Mouse (Mus musculus) heart, embryonic 11.5 days (tissue): ENCODE results near the gene Dhrs3. TPM values are rescaled to one million over a fixed set of nuclear protein-coding genes. Genes with fewer than 3 reads are reported as not detected.

ENCODE experiments used
- ATAC-seq: fragments of 200-750 bp; cut with Nextera tagmentation; replicated peaks from 2 replicates; pipeline ENCODE4 v1.8.0; 2017; ENCODE audit warnings: moderate library complexity; ENCODE audit not compliant: insufficient number of reproducible peaks, low FRiP score, low TSS enrichment
- H3K27ac ChIP-seq: fragments of 300-500 bp; sonication (generic); 2 replicates; pipeline ENCODE4 v1.5.1; 2014; ENCODE audit warnings: mild to moderate bottlenecking, low read depth, low read length
- H3K27me3 ChIP-seq: fragments of 300-500 bp; sonication (generic); 2 replicates; pipeline ENCODE4 v1.6.1; 2014; ENCODE audit warnings: mild to moderate bottlenecking, low read length, mixed read lengths; ENCODE audit not compliant: control insufficient read depth, insufficient read depth
- H3K36me3 ChIP-seq: fragments of 300-500 bp; sonication (generic); 2 replicates; pipeline ENCODE4 v1.6.1; 2014; ENCODE audit warnings: mild to moderate bottlenecking, low read length, moderate library complexity, mixed read lengths; ENCODE audit not compliant: control insufficient read depth, insufficient read depth
- H3K4me1 ChIP-seq: fragments of 300-500 bp; sonication (generic); 2 replicates; pipeline ENCODE4 v1.6.1; 2014; ENCODE audit warnings: low read length; ENCODE audit not compliant: control insufficient read depth, insufficient read depth
- H3K4me2 ChIP-seq: fragments of 300-500 bp; sonication (generic); 2 replicates; pipeline ENCODE4 v1.6.1; 2014; ENCODE audit warnings: mild to moderate bottlenecking, moderate library complexity
- H3K4me3 ChIP-seq: fragments of 300-500 bp; sonication (generic); 2 replicates; pipeline ENCODE4 v1.5.1; 2014; ENCODE audit warnings: low read depth, low read length
- H3K9ac ChIP-seq: fragments of 300-500 bp; sonication (generic); 2 replicates; pipeline ENCODE4 v1.6.1; 2014; ENCODE audit warnings: mild to moderate bottlenecking, low read depth, low read length, moderate library complexity
- H3K9me3 ChIP-seq: fragments of 300-500 bp; sonication (generic); replicated peaks from 2 replicates; pipeline ENCODE4 v1.6.1; 2016; ENCODE audit warnings: low read length; ENCODE audit not compliant: control insufficient read depth
- WGBS: fragments of 180-500 bp; shearing (Covaris S2); extraction: QIAGEN DNeasy Blood & Tissue Kit; methylation state at CpG from one replicate; pipeline ENCODE4 v1.1.7; 2014; ENCODE audit not compliant: insufficient replicate concordance; 5-methylcytosine and 5-hydroxymethylcytosine counted together
- polyA plus RNA-seq: library from polyadenylated mRNA; unstranded; fragments of >200 nt; fragmentation: Nextera tagmentation; extraction: Ambion mirVana; gene quantifications from 2 replicates; pipeline ENCODE4 v1.2.1, GENCODE M21; 2014

Dhrs3 gene
- polyA plus RNA-seq, 1 experiment from 2014 or later, result 17.4 TPM

DNA sequence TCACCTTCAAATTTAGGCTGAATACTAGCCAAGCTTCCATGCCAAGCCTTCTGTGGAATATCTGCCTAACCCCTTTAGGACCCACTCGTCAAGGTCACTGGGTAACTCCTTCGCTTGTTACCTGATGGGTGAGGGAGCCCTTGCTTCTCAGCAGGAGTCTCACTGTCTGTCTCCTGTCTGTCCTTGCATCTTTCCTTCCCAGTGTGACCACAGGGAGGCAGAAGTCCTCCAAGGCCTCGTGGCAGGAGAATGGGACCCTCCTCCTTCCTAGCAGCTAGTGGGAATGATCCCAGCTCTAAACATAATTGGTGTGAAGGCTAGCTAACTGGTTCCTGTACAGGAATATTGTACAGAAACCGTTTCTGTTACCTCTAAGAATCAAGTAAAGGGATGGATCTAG, 24.5 kb downstream of the Dhrs3 start:
- H3K27ac ChIP-seq, result no peak overlapping the region
- 63% methylated on average over 4 of the region's 4 CpGs for WGBS

DNA sequence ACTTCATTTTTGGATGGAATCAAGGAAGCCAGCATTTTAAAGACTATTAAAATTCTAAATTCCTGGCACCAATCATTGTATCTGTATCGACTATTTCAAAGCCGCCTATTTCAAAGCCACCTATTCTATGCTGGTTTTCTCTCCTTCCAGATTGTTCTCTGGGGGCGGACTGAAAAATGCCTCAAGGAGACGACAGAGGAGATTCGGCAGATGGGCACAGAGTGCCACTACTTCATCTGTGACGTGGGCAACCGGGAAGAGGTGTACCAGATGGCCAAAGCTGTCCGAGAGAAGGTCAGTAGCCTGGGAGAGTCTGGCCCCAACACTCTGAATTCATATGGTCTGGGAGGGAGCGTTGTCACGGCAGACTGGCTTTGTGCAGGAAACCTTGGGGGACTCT, 25.9 kb downstream of the Dhrs3 start:
- no peak overlapping the region for H3K4me3 ChIP-seq
- H3K4me2 ChIP-seq, result no peak overlapping the region
- no peaks in the 10 kb centered on the region for H3K9me3 ChIP-seq
- no peaks in the 10 kb centered on the region for H3K4me1 ChIP-seq
- WGBS, result 91% methylated on average over 10 of the region's 10 CpGs
- no peaks in the 10 kb centered on the region for H3K36me3 ChIP-seq
- H3K27ac ChIP-seq, result no peak overlapping the region
- peaks cover 14% of the 10 kb centered on the region for H3K27me3 ChIP-seq
- ATAC-seq, result no peak
- no peak overlapping the region for H3K9ac ChIP-seq

More for the DNA sequence above, 24.5 kb downstream of the Dhrs3 start:
- Histone ChIP-seq H3K36me3 (no peaks in the 10 kb centered on the region), H3K4me2 (no peak overlapping the region), H3K4me1 (no peaks in the 10 kb centered on the region), H3K9ac (no peak overlapping the region), H3K27me3 (peaks cover 16% of the 10 kb centered on the region), H3K4me3 (no peak overlapping the region), H3K9me3 (no peaks in the 10 kb centered on the region)
- ATAC-seq, result no peak

GRCm38 (mm10) chr4:144928693-144929436, 36.2 kb downstream of the Dhrs3 start:
- Histone ChIP-seq H3K9me3 (no peaks in the 10 kb centered on the region), H3K36me3 (no peaks in the 10 kb centered on the region), H3K27ac (no peak overlapping the region), H3K4me1 (peaks cover 15% of the 10 kb centered on the region), H3K4me3 (no peak overlapping the region), H3K9ac (no peak overlapping the region), H3K27me3 (no peaks in the 10 kb centered on the region), H3K4me2 (no peak overlapping the region)
- ATAC-seq, result no peak
- 78% methylated on average over 5 of the region's 5 CpGs for WGBS

DNA sequence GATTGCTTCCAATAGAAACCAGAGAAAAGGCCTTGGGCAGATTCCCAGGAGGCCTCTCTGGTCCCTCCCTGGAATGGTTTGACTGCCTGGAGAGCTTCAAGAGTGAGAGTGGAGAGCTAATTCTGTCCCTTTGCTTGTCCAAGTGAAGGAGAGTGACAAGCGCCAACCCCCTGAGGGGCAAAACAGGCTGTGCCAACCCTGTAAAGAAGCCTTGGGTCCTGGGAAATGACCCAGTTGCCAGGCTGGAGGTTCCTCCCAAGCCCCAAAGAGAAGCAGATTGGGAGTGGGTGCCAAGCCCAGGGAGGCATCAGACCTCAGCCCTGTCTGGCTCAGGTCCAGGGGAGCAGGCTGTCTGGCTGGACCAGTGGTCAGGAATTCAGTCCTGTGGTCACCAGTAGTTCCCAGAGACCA, 37.2 kb downstream of the Dhrs3 start:
- Histone ChIP-seq H3K4me3 (no peak overlapping the region), H3K27ac (peak overlapping the region; percentile 38; the same call in 1 of the 2 replicates), H3K9me3 (no peaks in the 10 kb centered on the region), H3K36me3 (no peaks in the 10 kb centered on the region), H3K27me3 (no peaks in the 10 kb centered on the region), H3K4me1 (peaks cover 15% of the 10 kb centered on the region), H3K4me2 (no peak overlapping the region), H3K9ac (no peak overlapping the region)
- WGBS, result 73% methylated on average over 1 of the region's 1 CpGs
- no peak for ATAC-seq

- H3K36me3 ChIP-seq, result no peaks in the 10 kb centered on the region
- H3K27ac ChIP-seq, result no peak overlapping the region; the same call in 1 of the 2 replicates
- peak; percentile 45; the same call in 1 of the 2 replicates for ATAC-seq
- H3K9ac ChIP-seq, result no peak overlapping the region
- WGBS, result 12% methylated on average over 10 of the region's 10 CpGs
- H3K9me3 ChIP-seq, result no peaks in the 10 kb centered on the region
- no peaks in the 10 kb centered on the region for H3K27me3 ChIP-seq
- H3K4me2 ChIP-seq, result no peak overlapping the region
- peaks cover 15% of the 10 kb centered on the region for H3K4me1 ChIP-seq
- no peak overlapping the region for H3K4me3 ChIP-seq
Measured at GRCm38 (mm10) chr4:144930366-144930765, 37.7 kb downstream of the Dhrs3 start.

DNA sequence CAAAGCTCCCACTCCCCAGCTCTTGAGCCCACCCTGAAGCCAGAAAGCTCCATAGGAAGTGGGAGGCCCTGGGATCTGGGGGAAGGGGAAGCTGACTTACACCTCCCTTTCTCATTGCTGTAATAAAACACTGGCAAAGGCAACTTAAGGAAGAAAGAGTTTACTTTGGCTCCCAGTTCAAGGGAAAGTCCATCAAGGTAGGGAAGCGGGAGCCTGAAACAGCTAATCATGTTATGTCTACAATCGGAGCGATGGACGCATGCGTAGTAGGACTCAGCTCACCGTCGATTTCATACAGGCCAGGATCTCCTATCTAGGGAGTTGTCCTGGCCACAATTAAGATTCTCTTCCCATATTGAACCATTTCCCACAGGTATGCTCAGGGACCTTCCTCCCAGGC, 38.5 kb downstream of the Dhrs3 start:
- peaks cover 15% of the 10 kb centered on the region for H3K4me1 ChIP-seq
- no peak overlapping the region for H3K4me3 ChIP-seq
- WGBS, result 88% methylated on average over 7 of the region's 7 CpGs
- H3K9me3 ChIP-seq, result no peaks in the 10 kb centered on the region
- H3K36me3 ChIP-seq, result no peaks in the 10 kb centered on the region
- H3K27ac ChIP-seq, result no peak overlapping the region
- ATAC-seq, result no peak
- no peaks in the 10 kb centered on the region for H3K27me3 ChIP-seq
- H3K9ac ChIP-seq, result no peak overlapping the region
- no peak overlapping the region for H3K4me2 ChIP-seq

DNA sequence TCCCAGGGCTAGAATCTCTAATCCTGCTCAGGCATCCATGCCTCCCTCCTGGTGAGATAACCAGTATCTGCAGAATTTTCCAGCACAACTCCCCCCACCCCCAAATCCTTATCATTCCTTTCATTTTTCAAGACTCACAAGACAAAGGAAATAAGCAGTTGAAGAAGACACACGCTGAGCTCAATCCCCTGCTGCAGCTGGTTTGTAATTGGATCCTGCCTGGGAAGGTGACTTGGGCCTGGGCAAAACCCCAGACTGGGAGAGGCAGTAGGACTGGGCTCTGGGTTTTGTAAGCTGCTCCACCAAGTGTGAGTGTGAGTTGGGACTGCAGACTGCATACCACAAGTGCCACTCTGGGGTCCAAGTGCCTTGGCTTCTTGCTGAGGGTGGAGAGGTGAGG, 41.9 kb downstream of the Dhrs3 start:
- Histone ChIP-seq H3K9me3 (no peaks in the 10 kb centered on the region), H3K9ac (no peak overlapping the region), H3K4me3 (no peak overlapping the region), H3K27ac (no peak overlapping the region), H3K36me3 (no peaks in the 10 kb centered on the region), H3K4me2 (no peak overlapping the region), H3K4me1 (peaks cover 15% of the 10 kb centered on the region), H3K27me3 (no peaks in the 10 kb centered on the region)
- WGBS, result 4% methylated on average over 1 of the region's 1 CpGs
- no peak for ATAC-seq

DNA sequence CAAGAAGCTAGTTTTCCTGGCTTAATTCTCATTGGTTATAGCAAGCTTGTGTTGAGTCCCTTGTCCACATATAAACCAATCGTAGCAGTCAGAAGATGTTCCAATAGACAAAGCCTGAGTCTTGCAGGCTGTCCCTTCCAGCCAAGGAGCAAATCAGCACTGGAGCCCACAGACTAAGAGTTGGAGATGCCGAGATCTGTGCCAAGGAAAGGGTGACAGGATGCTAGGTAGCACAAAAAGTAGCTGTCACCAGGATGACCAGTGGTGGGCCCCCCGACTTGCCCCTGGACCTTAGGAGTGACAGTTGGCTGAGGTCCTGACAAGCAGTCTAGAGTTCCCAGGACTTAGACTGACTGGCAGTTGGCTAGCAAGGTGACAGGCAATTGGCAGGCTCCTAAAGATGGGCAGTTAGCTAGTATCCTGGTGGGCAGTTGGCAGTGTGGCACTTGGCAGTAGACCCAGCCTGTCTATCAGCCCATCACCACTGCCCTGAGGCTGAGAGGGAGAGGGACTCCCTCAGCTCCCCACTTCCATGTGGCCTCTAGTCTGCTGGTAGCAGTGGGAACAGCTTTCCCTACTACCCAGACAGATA, 44.0 kb downstream of the Dhrs3 start:
- Histone ChIP-seq H3K27me3 (no peaks in the 10 kb centered on the region), H3K4me2 (no peak overlapping the region), H3K36me3 (no peaks in the 10 kb centered on the region), H3K9ac (no peak overlapping the region), H3K4me3 (no peak overlapping the region), H3K27ac (no peak overlapping the region), H3K9me3 (no peaks in the 10 kb centered on the region), H3K4me1 (no peaks in the 10 kb centered on the region)
- 77% methylated on average over 3 of the region's 3 CpGs for WGBS
- no peak for ATAC-seq
